Mouse (Mus musculus): Measurements from ENCODE around the gene Rap1gap. TPM values are rescaled to one million over a fixed set of nuclear protein-coding genes. Genes with fewer than 3 reads are reported as not detected.

Gene Rap1gap
- total and polyA plus RNA-seq, 3 experiments, result 7.7 to 42.6 TPM; not detected in 1

DNA sequence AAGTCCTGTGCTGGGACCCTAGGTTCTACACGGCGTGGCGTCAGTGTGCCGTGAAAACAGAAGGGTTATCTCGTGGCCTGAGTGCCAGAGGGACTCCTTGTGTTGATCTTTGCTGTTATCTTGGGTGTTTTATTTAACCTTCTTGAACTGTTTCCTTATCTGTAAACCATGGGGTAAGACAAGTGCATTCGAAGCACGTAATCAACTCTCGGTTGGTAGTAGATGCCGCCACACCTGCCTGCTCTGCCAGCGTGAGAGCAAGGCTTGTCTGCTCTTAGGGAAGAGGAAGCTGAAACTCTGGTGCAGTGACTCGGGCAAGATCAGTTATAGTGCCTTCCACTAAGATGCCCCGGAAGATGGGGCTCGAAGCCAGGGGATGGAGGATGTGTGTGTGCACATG, 48.4 kb downstream of the Rap1gap start:
- H3K79me2 ChIP-seq (ENCODE audit: control insufficient read depth, insufficient read depth, low read length, poor library complexity), result no peaks in the 10 kb centered on the region
- H3K27ac ChIP-seq (ENCODE audit: control insufficient read depth, low read depth, low read length), result peak overlapping the region; percentile 76
- peak overlapping the region in 1 of 2 experiments; percentile 23; a peak in 1 of 4 replicates for H3K4me3 ChIP-seq (ENCODE audit: control insufficient read depth in 1 of 2, insufficient read depth in 1 of 2, low read depth in 2 of 2, low read length in 2 of 2)
- H3K9ac ChIP-seq (ENCODE audit: control insufficient read depth, low read depth, low read length, poor library complexity, severe bottlenecking), result no peak overlapping the region
- DNase-seq (ENCODE audit: low read depth, low spot score), result peak; percentile 84
- TF ChIP-seq JUND (IDR thresholded peaks at IDR 0.05; ENCODE audit: low read depth, low read length), result no peak
- TF ChIP-seq NELFE (IDR thresholded peaks at IDR 0.05; ENCODE audit: low read depth, low read length), result no peak
- TF ChIP-seq SIN3A (IDR thresholded peaks at IDR 0.05; ENCODE audit: low read length), result peak; percentile 75
- 0 out of 2 replicates have a peak, but pooled peaks have one; percentile 38 for TF ChIP-seq MAFK (IDR thresholded peaks at IDR 0.05; ENCODE audit: borderline replicate concordance, low read depth, low read length)
- TF ChIP-seq TCF12 (IDR thresholded peaks at IDR 0.05; ENCODE audit: low read depth, low read length), result peak; percentile 85
- TF ChIP-seq HCFC1 (IDR thresholded peaks at IDR 0.05; ENCODE audit: low read depth, low read length), result 0 out of 2 replicates have a peak, but pooled peaks have one; percentile 48
- TF ChIP-seq RAD21 (IDR thresholded peaks at IDR 0.05; ENCODE audit: low read depth, low read length), result no peak
- peak; percentile 39; the same call in 1 of the 2 replicates for TF ChIP-seq RCOR1 (IDR thresholded peaks at IDR 0.05; ENCODE audit: low read depth, low read length)
- TF ChIP-seq CHD1 (IDR thresholded peaks at IDR 0.05; ENCODE audit: low read depth, low read length), result no peak
- peak; percentile 82 for TF ChIP-seq TBP (IDR thresholded peaks at IDR 0.05; ENCODE audit: low read depth, low read length)
- TF ChIP-seq MXI1 (IDR thresholded peaks at IDR 0.05; ENCODE audit: low read depth, low read length), result peak; percentile 78
- 0 out of 2 replicates have a peak, but pooled peaks have one; percentile 27 for TF ChIP-seq ELF1 (IDR thresholded peaks at IDR 0.05; ENCODE audit: low read depth, low read length)
- TF ChIP-seq ETS1 (IDR thresholded peaks at IDR 0.05; ENCODE audit: low read depth, low read length), result peak; percentile 82
- TF ChIP-seq SMC3 (IDR thresholded peaks at IDR 0.05; ENCODE audit: low read depth, low read length), result no peak
- TF ChIP-seq KAT2A (conservative IDR thresholded peaks at IDR 0.05; ENCODE audit: low read depth, low read length), result no peak
- TF ChIP-seq BHLHE40 (IDR thresholded peaks at IDR 0.05; ENCODE audit: borderline replicate concordance, low read depth, low read length), result peak; percentile 54; the same call in 1 of the 2 replicates
- TF ChIP-seq NRF1 (IDR thresholded peaks at IDR 0.05; ENCODE audit: insufficient read depth, low read depth, low read length, poor library complexity, severe bottlenecking), result peak; percentile 20; the same call in 1 of the 2 replicates
- TF ChIP-seq GATA1 (IDR thresholded peaks at IDR 0.05; ENCODE audit: low read depth, low read length), result peak; percentile 83
- peak; percentile 70 for TF ChIP-seq MYC (IDR thresholded peaks at IDR 0.05; ENCODE audit: low read depth, low read length)
- TF ChIP-seq EP300 (IDR thresholded peaks at IDR 0.05; ENCODE audit: low read depth in 1 of 2, low read length in 2 of 2), result peak; percentile 64 to 73
- TF ChIP-seq TAL1 (IDR thresholded peaks at IDR 0.05; ENCODE audit: low read length), result peak; percentile 48
- TF ChIP-seq MAX (IDR thresholded peaks at IDR 0.05; ENCODE audit: low read length), result peak; percentile 82
- no peak for TF ChIP-seq MAZ (IDR thresholded peaks at IDR 0.05; ENCODE audit: low read depth, low read length)
- TF ChIP-seq E2F4 (IDR thresholded peaks at IDR 0.05; ENCODE audit: borderline replicate concordance, low read depth, low read length), result no peak
- TF ChIP-seq ZMIZ1 (IDR thresholded peaks at IDR 0.05; ENCODE audit: low read depth, low read length), result peak; percentile 46; the same call in 1 of the 2 replicates
- peak; percentile 74; the same call in 1 of the 2 replicates for TF ChIP-seq UBTF (IDR thresholded peaks at IDR 0.05; ENCODE audit: borderline replicate concordance, insufficient read depth, low read depth, low read length)
- no peaks in the 10 kb centered on the region for H3K27me3 ChIP-seq (ENCODE audit: control insufficient read depth in 1 of 2, insufficient read depth in 2 of 2, low read length in 2 of 2)
- no peaks in the 10 kb centered on the region for H3K9me3 ChIP-seq (replicated peaks; ENCODE audit: insufficient read depth, low read length)
- peaks cover 0 to 12% of the 10 kb centered on the region in 2 experiments; a peak in 2 of 4 replicates for H3K36me3 ChIP-seq (ENCODE audit: control insufficient read depth in 1 of 2, insufficient read depth in 2 of 2, low read length in 2 of 2)
- H3K4me1 ChIP-seq (ENCODE audit: control insufficient read depth in 1 of 2, insufficient read depth in 2 of 2, low read length in 2 of 2), result peaks cover 14 to 22% of the 10 kb centered on the region in 2 experiments

Data from MEL (cell line).